Mouse (Mus musculus) kidney, adult 2 months (tissue): ENCODE measurements at regions not wholly inside any gene's neighbourhood (a gene's known extent, or its start where the extent isn't known, plus 50 kb on each side); places are given as distances from the start of the nearest gene placed in this dataset.

Source experiments
- DNase-seq: peaks from one replicate; pipeline ENCODE4 v3.0.0; 2021
- H3K27ac ChIP-seq: fragments of 200-500 bp; 2 replicates; pipeline ENCODE4 v1.5.1; 2012; ENCODE audit warnings: low read depth, low read length, control low read depth, inconsistent platforms; ENCODE audit not compliant: insufficient read depth
- H3K27me3 ChIP-seq: fragments of 200-500 bp; replicated peaks from 2 replicates; pipeline ENCODE4 v1.6.1; 2012; ENCODE audit warnings: mild to moderate bottlenecking, moderate library complexity, low read length, inconsistent platforms; ENCODE audit not compliant: control insufficient read depth, insufficient read depth
- H3K36me3 ChIP-seq: fragments of 200-500 bp; 2 replicates; pipeline ENCODE4 v1.6.1; 2012; ENCODE audit warnings: mild to moderate bottlenecking, moderate library complexity, low read length, inconsistent platforms; ENCODE audit not compliant: control insufficient read depth, insufficient read depth
- H3K4me1 ChIP-seq: fragments of 200-500 bp; 2 replicates; pipeline ENCODE4 v1.6.1; 2011; ENCODE audit warnings: low read length; ENCODE audit not compliant: control insufficient read depth, insufficient read depth
- H3K4me3 ChIP-seq: fragments of 200-500 bp; 2 replicates; pipeline ENCODE4 v1.5.1; 2011; ENCODE audit warnings: mild to moderate bottlenecking, low read depth, low read length, control low read depth; ENCODE audit not compliant: insufficient read depth
- CTCF ChIP-seq: fragments of 200-500 bp; conservative IDR thresholded peaks from 2 replicates; pipeline ENCODE4 v1.5.1; 2011; ENCODE audit warnings: low read depth, mild to moderate bottlenecking, control low read depth, low read length, moderate library complexity, mixed read lengths; ENCODE audit not compliant: insufficient read depth, insufficient read length
- POLR2A ChIP-seq: fragments of 200-500 bp; IDR thresholded peaks from one replicate; pipeline ENCODE4 v1.6.1; 2011; ENCODE audit warnings: low read depth, low read length, control low read depth
- WGBS: fragments of 180-500 bp; shearing (Covaris S2); methylation state at CpG from one replicate; pipeline ENCODE4 v1.1.7; 2018; 5-methylcytosine and 5-hydroxymethylcytosine counted together

DNA sequence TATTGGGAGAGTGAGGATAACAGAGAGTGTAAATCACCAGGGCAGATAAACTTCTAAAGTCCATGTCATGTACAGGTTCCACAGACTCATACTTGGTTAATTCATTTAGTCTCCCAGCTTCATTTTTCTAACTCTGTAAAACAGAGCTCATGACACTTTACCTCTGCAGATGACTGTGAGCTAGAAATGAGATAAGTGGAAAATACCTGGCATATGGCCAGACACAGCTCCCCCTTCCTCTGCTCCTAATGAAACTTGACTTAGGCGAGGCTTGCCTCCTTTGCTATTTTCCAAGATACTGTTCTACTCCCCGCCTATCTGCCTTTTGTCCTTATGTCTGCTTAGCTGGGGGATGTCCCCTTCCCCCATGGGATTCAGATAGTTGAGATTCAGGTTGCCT lies 351.7 kb upstream of the Lcorl start:
- no peak for DNase-seq
- TF ChIP-seq POLR2A (no peak), CTCF (no peak)
- no peak overlapping the region for H3K4me3 ChIP-seq
- H3K27me3 ChIP-seq, result no peaks in the 10 kb centered on the region
- no peaks in the 10 kb centered on the region for H3K36me3 ChIP-seq
- H3K4me1 ChIP-seq, result no peaks in the 10 kb centered on the region
- no peak overlapping the region for H3K27ac ChIP-seq
- 66% methylated on average over 2 of the region's 2 CpGs for WGBS

DNA sequence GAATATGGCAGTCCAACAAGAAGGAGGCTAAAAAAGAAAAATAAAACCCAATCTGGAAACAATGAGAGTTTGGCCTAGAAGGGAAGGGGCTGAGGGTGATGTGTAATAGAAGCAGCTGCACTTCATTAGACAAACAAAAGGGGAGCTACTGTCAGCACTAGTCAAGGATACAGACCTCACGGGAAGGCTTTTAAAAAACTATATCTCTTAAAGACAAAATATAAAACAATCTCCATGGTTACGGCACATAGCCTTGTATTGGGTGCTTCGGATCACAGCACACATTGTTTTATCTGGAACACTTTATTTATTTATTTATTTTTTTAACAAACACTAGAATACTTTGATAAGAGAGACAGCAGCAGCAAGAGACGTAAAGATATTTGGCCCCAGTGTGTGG lies 346.3 kb upstream of the Lcorl start:
- H3K27me3 ChIP-seq, result no peaks in the 10 kb centered on the region
- WGBS, result 85% methylated on average over 4 of the region's 4 CpGs
- TF ChIP-seq CTCF (no peak), POLR2A (no peak)
- no peak for DNase-seq
- H3K4me3 ChIP-seq, result no peak overlapping the region
- no peaks in the 10 kb centered on the region for H3K36me3 ChIP-seq
- no peaks in the 10 kb centered on the region for H3K4me1 ChIP-seq
- H3K27ac ChIP-seq, result no peak overlapping the region

GRCm38 (mm10) chr5:46202457-46202772 lies 345.0 kb upstream of the Lcorl start:
- Histone ChIP-seq H3K36me3 (no peaks in the 10 kb centered on the region), H3K4me1 (no peaks in the 10 kb centered on the region), H3K27ac (no peak overlapping the region), H3K27me3 (no peaks in the 10 kb centered on the region), H3K4me3 (no peak overlapping the region)
- DNase-seq, result no peak
- WGBS, result 79% methylated on average over 2 of the region's 2 CpGs
- TF ChIP-seq CTCF (no peak), POLR2A (no peak)

GRCm38 (mm10) chr5:46201639-46202456 lies 344.4 kb upstream of the Lcorl start:
- DNase-seq, result no peak
- no peak for TF ChIP-seq CTCF
- TF ChIP-seq POLR2A, result no peak
- no peak overlapping the region for H3K4me3 ChIP-seq
- H3K36me3 ChIP-seq, result no peaks in the 10 kb centered on the region
- WGBS, result 85% methylated on average over 6 of the region's 6 CpGs
- no peak overlapping the region for H3K27ac ChIP-seq
- no peaks in the 10 kb centered on the region for H3K27me3 ChIP-seq
- no peaks in the 10 kb centered on the region for H3K4me1 ChIP-seq

DNA sequence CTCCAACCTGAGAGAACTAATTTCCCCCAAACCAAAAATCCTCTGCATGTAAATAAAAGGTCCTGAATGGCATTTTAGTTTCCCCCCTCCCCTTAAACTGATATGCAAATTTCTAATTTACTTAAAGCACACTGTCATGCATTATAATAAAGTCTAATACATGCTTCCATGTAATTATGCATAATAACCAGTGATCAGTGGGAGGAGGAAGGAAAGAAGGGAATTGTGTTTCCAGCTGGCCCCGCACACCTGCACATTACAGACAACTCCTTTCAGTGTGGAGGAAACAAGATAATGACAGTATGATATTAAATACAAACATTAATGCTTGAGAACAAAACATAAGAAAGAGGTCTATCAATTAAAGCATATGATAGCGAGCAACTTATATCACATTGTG lies 329.5 kb upstream of the Lcorl start:
- no peaks in the 10 kb centered on the region; the same call in 1 of the 2 replicates for H3K4me1 ChIP-seq
- no peak overlapping the region for H3K27ac ChIP-seq
- H3K4me3 ChIP-seq, result no peak overlapping the region
- TF ChIP-seq CTCF, result no peak
- no peak for TF ChIP-seq POLR2A
- no peak for DNase-seq
- WGBS, result 98% methylated on average over 2 of the region's 2 CpGs
- H3K27me3 ChIP-seq, result no peaks in the 10 kb centered on the region; the same call in 1 of the 2 replicates
- no peaks in the 10 kb centered on the region for H3K36me3 ChIP-seq

GRCm38 (mm10) chr5:46182157-46182556 lies 324.7 kb upstream of the Lcorl start:
- Histone ChIP-seq H3K36me3 (no peaks in the 10 kb centered on the region), H3K4me1 (no peaks in the 10 kb centered on the region; the same call in 1 of the 2 replicates), H3K27me3 (no peaks in the 10 kb centered on the region), H3K4me3 (no peak overlapping the region), H3K27ac (no peak overlapping the region)
- WGBS, result 33% methylated on average over 2 of the region's 2 CpGs
- peak; percentile 86 for DNase-seq
- TF ChIP-seq POLR2A (no peak), CTCF (no peak)

DNA sequence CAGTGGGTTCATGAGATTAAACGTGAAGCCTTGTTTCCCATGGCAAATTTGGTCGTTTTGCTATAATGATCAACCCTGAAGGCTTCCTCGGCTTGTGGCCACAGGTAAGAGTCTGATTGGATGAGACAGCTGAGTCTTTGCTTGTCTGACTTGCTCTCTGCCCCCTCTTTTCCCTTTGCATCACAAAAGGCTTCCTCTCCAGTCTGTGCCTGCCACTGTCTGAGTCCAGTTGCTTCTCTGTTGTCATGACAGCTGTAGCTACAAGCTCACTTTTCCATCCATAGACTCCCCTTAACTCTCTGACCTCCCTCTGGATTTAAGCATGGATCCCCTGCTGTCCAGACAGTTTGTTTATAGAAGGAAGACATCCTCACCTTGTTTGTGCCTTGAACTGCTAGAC lies 314.9 kb upstream of the Lcorl start:
- H3K4me3 ChIP-seq, result no peak overlapping the region
- no peak overlapping the region for H3K27ac ChIP-seq
- H3K36me3 ChIP-seq, result no peaks in the 10 kb centered on the region
- H3K4me1 ChIP-seq, result peaks cover 4% of the 10 kb centered on the region; the same call in 1 of the 2 replicates
- TF ChIP-seq POLR2A (no peak), CTCF (no peak)
- no peak for DNase-seq
- no peaks in the 10 kb centered on the region; the same call in 1 of the 2 replicates for H3K27me3 ChIP-seq
- WGBS, result 38% methylated on average over 3 of the region's 3 CpGs
